Mouse (Mus musculus): Measurements from ENCODE around the gene Plpp1.

DNA sequence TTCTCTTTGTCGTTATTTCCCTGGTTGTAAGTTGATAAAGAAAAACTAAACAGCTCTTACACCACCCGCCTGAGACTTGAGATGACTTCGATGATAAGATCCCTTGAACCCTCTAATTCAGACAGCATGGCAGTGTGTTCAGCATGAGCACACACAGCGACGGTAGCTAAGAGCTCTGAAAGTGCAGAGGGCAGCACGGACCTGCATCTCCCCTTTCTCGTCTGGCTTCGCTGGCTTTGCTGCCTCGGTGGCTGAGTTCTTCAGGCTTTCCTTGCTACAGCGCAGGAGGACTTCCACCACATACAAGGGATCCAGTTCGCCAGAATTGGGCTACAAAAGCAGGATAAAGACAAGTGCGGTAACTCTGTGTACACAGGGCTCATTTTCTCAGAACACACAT lies 86.6 kb downstream of the Plpp1 start:
- TF ChIP-seq EP300 (IDR thresholded peaks at IDR 0.05; ENCODE audit: low read depth in 1 of 2, low read length in 2 of 2) (no peak), CTCF (IDR thresholded peaks at IDR 0.05 in 2 of 3, conservative IDR thresholded peaks at IDR 0.05 in 1 of 3; ENCODE audit: control insufficient read depth in 1 of 3, insufficient read depth in 1 of 3, low read depth in 2 of 3, low read length in 3 of 3, poor library complexity in 1 of 3, severe bottlenecking in 1 of 3) (no peak), POLR2AphosphoS2 (IDR thresholded peaks at IDR 0.05; ENCODE audit: low read length) (no peak), CHD1 (IDR thresholded peaks at IDR 0.05; ENCODE audit: low read depth, low read length) (no peak), RAD21 (IDR thresholded peaks at IDR 0.05; ENCODE audit: low read depth, low read length) (no peak), NELFE (IDR thresholded peaks at IDR 0.05; ENCODE audit: low read depth, low read length) (no peak), RCOR1 (IDR thresholded peaks at IDR 0.05; ENCODE audit: low read depth, low read length) (no peak), TAL1 (IDR thresholded peaks at IDR 0.05; ENCODE audit: low read length) (no peak), JUND (IDR thresholded peaks at IDR 0.05; ENCODE audit: low read depth, low read length) (no peak), NRF1 (IDR thresholded peaks at IDR 0.05; ENCODE audit: insufficient read depth, low read depth, low read length, poor library complexity, severe bottlenecking) (no peak)

Measured in MEL (cell line).